Mouse (Mus musculus): ENCODE measurements around the gene Rps19.
"Not testable (repeated sequence)": the region's sequence is repeated elsewhere in the genome, so short reads cannot be mapped to it uniquely, and the experiment has no call there.

The Rps19 gene

GRCm38 (mm10) chr7:24883896-24884692, at the start of gene Rps19:
Gene Rps19, plus strand, starts transcription at chr7:24884371.
- peak; percentile 100 for DNase-seq (ENCODE audit: low read depth, low spot score)

GRCm38 (mm10) chr7:24838732-24839409, 45.3 kb upstream of the Rps19 start:
- DNase-seq (ENCODE audit: low read depth, low spot score) = not testable (repeated sequence)

GRCm38 (mm10) chr7:24839410-24839808, 44.8 kb upstream of the Rps19 start:
- no peak for DNase-seq (ENCODE audit: low read depth, low spot score)

GRCm38 (mm10) chr7:24840331-24840730, 43.8 kb upstream of the Rps19 start:
- DNase-seq (ENCODE audit: low read depth, low spot score) = no peak

- DNase-seq (ENCODE audit: low read depth, low spot score) = no peak
Measured at GRCm38 (mm10) chr7:24841009-24841408, 43.2 kb upstream of the Rps19 start.

- no peak for DNase-seq (ENCODE audit: low read depth, low spot score)
Measured at GRCm38 (mm10) chr7:24844144-24844543, 40.0 kb upstream of the Rps19 start.

GRCm38 (mm10) chr7:24845181-24845580, 39.0 kb upstream of the Rps19 start:
- no peak for DNase-seq (ENCODE audit: low read depth, low spot score)

- peak; percentile 46 for DNase-seq (ENCODE audit: low read depth, low spot score)
Measured at GRCm38 (mm10) chr7:24845713-24846112, 38.5 kb upstream of the Rps19 start.

GRCm38 (mm10) chr7:24846576-24846975, 37.6 kb upstream of the Rps19 start:
- DNase-seq (ENCODE audit: low read depth, low spot score) = not testable (repeated sequence)

GRCm38 (mm10) chr7:24850162-24850561, 34.0 kb upstream of the Rps19 start:
- peak; percentile 89 for DNase-seq (ENCODE audit: low read depth, low spot score)

- peak; percentile 42 for DNase-seq (ENCODE audit: low read depth, low spot score)
Measured at GRCm38 (mm10) chr7:24850899-24851303, 33.3 kb upstream of the Rps19 start.

- no peak for DNase-seq (ENCODE audit: low read depth, low spot score)
Measured at GRCm38 (mm10) chr7:24851596-24852325, 32.4 kb upstream of the Rps19 start.

- DNase-seq (ENCODE audit: low read depth, low spot score) = no peak
Measured at GRCm38 (mm10) chr7:24852557-24853232, 31.5 kb upstream of the Rps19 start.

- no peak for DNase-seq (ENCODE audit: low read depth, low spot score)
Measured at GRCm38 (mm10) chr7:24853233-24853563, 31.0 kb upstream of the Rps19 start.

- DNase-seq (ENCODE audit: low read depth, low spot score) = no peak
Measured at GRCm38 (mm10) chr7:24853695-24854094, 30.5 kb upstream of the Rps19 start.

GRCm38 (mm10) chr7:24856460-24857120, 27.6 kb upstream of the Rps19 start:
- DNase-seq (ENCODE audit: low read depth, low spot score) = no peak

- DNase-seq (ENCODE audit: low read depth, low spot score) = no peak
Measured at GRCm38 (mm10) chr7:24859234-24859633, 24.9 kb upstream of the Rps19 start.

- no peak for DNase-seq (ENCODE audit: low read depth, low spot score)
Measured at GRCm38 (mm10) chr7:24861913-24862312, 22.3 kb upstream of the Rps19 start, which contains the start of gene Gm9844. Gene Gm9844, plus strand, starts transcription at chr7:24862213.

GRCm38 (mm10) chr7:24862853-24863252, 21.3 kb upstream of the Rps19 start:
- no peak for DNase-seq (ENCODE audit: low read depth, low spot score)

GRCm38 (mm10) chr7:24864156-24864555, 20.0 kb upstream of the Rps19 start:
- DNase-seq (ENCODE audit: low read depth, low spot score) = no peak

GRCm38 (mm10) chr7:24869080-24869479, 15.1 kb upstream of the Rps19 start:
- no peak for DNase-seq (ENCODE audit: low read depth, low spot score)
